Mouse (Mus musculus) thymus, postnatal 10 days (tissue): ENCODE measurements around the gene Lrrc73.

Experiments
- DNase-seq, 2 experiments: peaks; one replicate each; pipeline ENCODE4 v3.0.0; 2021; ENCODE audit warnings: low spot score in 2 of 2

The Lrrc73 gene

DNA sequence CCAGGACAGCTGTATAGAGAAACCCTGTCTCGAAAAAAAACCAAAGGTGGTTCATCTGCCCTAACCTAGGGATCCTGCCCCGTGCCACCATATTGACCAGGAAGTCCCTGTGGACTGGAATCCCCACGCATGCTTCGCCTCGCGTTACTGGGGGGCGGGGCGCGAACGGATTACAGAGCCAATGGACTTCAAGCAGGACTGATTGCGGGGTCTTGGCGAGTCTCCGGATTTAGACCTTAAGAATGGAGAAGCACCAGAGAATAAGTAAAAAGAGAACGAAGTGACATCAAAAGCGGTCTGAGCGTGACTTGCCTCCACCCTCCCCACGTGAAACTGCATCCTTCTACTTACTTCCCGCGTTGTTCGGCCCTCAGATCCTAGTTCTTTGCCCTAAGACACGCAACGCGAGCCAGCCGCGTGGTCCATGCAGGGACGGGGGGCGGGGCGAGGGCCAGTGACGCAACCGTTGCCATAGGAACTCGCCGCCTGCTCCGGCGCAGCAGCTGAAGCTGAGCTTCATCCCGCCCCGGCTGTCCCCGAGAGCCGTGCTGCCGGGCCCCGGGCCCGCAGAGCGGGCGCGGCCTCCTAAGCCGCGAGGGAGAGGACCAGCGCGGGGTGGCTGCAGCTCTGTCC lies at the start of gene Lrrc73:
Gene Lrrc73, plus strand, starts transcription at position 80 of the 633 bp plus-strand sequence.
- DNase-seq, result peak; percentile 77 to 85

DNA sequence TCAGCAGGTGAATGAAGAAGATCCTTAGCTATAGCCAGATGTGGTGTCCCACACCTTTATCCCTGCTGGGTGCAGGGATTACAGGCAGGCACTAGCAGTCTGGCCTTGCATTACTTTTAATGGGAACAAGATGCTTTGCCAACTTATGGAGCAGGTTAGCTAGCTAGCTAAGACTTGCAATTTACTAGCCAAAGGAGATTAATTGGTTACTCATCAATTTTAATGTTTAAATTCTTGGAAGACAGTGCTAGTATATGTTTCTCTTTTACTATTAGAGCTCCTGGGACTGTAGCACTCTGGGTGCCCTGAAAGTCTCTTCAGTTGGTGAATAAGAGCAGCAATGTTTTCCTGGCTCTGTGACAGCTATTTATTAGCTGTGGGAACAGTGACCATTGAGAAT lies 46.7 kb upstream of the Lrrc73 start:
- DNase-seq, result no peak

GRCm38 (mm10) chr17:46210550-46210949 lies 42.8 kb upstream of the Lrrc73 start:
- no peak for DNase-seq

GRCm38 (mm10) chr17:46221601-46222000 lies 31.7 kb upstream of the Lrrc73 start:
- DNase-seq, result no peak

DNA sequence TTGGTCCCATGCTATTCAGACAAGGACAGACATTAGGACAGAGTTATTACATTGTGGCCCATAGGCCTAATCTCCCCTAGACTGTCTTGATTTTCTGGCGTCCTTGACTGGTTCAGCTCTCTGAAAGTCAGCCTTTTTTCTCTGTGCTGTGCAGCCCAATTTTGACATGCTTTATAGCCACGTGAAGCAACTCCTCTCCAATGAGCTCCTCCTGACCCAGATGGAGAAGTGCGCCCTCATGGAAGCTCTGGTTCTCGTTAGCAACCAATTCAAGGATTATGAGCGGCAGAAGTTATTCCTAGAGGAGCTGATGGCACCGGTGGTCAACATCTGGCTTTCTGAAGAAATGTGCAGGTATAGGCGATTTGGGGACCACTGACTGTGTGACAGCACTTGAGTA lies 25.8 kb upstream of the Lrrc73 start:
- DNase-seq, result no peak

- DNase-seq, result no peak
These were observed 17.3 kb upstream of the Lrrc73 start for GRCm38 (mm10) chr17:46236067-46236466.

GRCm38 (mm10) chr17:46237079-46237478 lies 16.3 kb upstream of the Lrrc73 start:
- DNase-seq, result no peak

GRCm38 (mm10) chr17:46237480-46237879 lies 15.9 kb upstream of the Lrrc73 start:
- no peak for DNase-seq

GRCm38 (mm10) chr17:46239516-46240114 lies 13.7 kb upstream of the Lrrc73 start:
- DNase-seq, result no peak

- DNase-seq, result no peak
These were observed 11.9 kb upstream of the Lrrc73 start for GRCm38 (mm10) chr17:46241471-46241870.

DNA sequence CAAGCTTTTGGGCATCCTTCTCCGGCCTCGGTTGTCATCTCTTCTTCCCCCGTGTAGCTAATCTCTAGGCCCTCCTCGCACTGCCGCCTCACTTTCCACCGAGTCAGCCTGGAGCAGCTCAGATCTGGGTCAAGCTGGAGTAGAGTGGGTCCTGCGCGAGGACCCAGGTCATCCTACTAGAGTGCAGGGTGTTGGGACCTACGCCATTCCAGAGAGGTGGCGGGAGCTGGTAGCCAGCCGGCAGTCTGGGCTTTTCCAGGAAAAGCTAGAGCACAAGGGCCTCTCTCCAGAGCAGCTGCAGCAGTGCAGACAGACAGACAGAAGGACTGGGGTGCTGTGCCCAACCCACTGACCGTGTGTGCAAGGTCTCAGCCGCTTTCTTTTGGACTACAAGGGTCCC lies 11.1 kb upstream of the Lrrc73 start:
- no peak for DNase-seq

- no peak for DNase-seq
These were observed 10.3 kb upstream of the Lrrc73 start for GRCm38 (mm10) chr17:46242993-46243392.

GRCm38 (mm10) chr17:46243624-46244023 lies 9.7 kb upstream of the Lrrc73 start:
- no peak for DNase-seq

DNA sequence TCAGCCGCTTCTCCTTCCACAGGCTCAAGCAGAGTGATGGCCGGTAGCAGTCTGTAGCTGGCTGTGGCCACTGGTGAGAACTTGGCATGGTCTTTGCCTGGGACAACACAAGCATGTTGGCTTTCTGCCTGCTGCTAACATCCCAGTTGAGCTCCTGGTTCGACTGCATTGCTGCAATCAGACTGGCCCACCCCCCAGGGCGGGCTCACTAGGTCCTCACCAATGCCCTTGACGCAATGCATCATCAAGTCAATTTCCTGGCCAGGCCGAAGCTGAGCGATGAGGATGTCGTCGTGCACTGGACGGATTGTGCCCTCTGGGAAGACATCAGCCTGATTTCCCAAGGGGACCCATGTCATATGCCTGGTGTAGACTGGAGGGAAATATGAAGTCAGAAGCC lies 8.8 kb upstream of the Lrrc73 start:
- DNase-seq, result no peak

DNA sequence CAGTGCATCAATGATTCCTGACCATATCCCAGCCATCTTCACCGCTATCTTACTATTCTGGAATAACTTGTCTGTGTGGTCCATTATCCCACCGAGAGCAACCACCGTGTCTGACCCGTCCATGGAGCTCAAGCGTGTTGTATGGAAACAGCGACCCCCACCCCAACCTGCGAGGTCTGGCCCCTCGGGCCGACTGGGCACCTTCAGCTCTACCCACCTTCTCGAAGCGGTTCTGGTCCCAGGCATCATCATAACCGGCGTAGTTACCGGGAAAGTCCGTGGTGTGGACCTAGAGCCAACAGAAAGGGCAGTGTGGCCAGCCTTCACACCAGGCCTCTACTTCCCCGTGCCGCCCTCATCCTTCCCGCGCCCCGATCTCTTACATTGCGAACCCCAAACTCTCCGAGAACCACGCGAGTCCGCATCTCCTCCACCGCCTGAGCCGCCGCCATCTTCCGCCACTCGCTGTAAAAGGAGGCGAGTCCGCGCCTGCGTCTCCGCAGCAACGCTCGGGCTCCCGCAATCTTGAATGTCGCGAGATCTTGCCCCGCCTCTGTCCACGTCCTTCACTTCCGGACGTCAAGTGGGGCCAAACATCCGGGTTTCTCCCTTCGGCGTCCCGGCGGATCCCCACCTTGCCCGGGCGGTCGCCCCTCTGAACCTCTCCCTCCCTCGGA lies 5.7 kb upstream of the Lrrc73 start, which contains the start of the genes Polr1c and Yipf3:
Gene Polr1c, minus strand, starts transcription at position 543 of the 677 bp plus-strand sequence.
Gene Yipf3, plus strand, starts transcription at position 569 of the 677 bp plus-strand sequence.
- peak; percentile 89 to 91 for DNase-seq

DNA sequence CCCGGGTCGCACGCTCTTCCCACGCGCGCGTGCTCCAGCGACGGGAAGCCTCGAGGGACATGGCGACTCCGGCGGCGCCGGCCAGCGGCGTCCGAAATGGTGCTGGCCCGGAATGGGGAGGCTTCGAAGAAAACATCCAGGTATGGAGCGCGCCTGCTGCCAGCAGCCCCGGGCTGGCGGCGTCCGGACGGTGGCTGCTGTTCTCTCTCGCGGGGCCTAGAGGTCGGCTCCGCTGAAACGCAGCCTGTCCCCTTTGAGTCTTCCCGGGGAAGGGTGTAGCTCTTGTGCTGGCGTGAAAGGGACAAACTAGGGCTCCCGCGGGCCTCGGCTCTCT lies 5.2 kb upstream of the Lrrc73 start:
- peak in 1 of 2 experiments; percentile 22 for DNase-seq

- DNase-seq, result no peak
These were observed 2.2 kb upstream of the Lrrc73 start for GRCm38 (mm10) chr17:46251174-46251573.

- DNase-seq, result peak in 1 of 2 experiments; percentile 60
These were observed 520 bp upstream of the Lrrc73 start for GRCm38 (mm10) chr17:46252571-46253451.

GRCm38 (mm10) chr17:46254106-46254505 lies 775 bp downstream of the Lrrc73 start:
- peak; percentile 25 to 34 for DNase-seq

DNA sequence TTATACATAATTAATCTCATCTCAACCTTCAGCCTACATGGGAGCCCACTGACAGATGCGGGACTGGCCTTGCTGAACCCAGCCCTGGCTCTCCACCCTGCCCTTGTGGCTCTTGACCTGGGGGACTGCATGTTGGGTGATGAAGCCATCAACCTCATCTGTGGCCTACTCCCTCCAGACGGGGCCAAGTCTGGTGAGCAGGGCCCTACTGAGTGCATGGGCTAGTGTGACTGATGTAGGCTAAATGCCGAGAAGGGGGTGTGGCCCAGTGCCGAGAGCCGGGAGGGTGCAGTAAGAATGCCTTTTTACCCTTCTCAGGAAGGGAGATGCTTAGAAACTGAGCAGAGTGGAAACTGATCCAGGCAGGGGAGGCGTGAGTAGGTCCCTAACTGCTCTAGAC lies 1.8 kb downstream of the Lrrc73 start:
- no peak for DNase-seq

DNA sequence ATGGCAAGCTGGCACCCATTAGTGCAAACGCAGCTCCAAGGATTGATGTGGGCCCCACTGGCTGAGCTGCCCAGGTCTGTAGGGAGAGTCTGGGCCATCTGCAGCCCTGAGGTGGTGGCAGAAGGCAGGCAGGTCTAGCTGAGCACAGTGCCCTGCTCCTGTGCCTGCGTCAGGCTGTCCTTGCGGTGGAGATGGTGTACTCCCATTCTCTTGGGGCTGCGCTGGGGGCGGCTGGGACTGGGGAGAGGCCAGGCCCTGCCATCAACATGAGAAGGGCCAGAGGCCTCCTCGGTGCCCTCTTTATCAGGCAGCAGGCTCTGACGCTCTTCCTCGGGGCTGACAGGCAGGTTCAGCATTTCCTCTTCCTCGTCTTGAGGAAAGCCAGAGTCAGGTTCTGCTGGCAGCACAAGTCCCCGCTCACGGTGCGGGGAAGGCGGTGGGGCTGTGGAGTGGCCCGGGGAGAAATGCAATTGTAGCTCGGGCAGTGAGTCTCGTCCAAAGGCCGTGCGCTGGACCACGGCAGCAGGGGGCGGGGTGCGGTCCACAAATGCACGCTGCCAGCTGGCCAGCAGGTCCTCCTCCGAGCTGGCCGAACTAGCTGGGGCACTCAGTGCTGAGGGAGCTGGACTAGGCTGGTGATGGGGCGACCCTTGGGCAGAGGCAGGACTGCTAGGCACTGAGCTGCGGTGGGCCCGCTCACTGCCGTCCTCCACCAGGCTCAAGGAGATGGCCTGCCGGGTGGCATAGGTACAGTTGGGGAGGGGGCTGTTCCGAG lies 5.1 kb downstream of the Lrrc73 start:
- no peak for DNase-seq
